Mouse (Mus musculus) lung, embryonic 15.5 days (tissue): ENCODE measurements around the gene Fkbp15. TPM values are rescaled to one million over a fixed set of nuclear protein-coding genes. Genes with fewer than 3 reads are reported as not detected.

ENCODE experiments used
- ATAC-seq: fragments of 200-750 bp; cut with Nextera tagmentation; 2 replicates; pipeline ENCODE4 v1.8.0; 2017; ENCODE audit warnings: moderate number of reproducible peaks, borderline replicate concordance; ENCODE audit not compliant: low FRiP score, low TSS enrichment; ENCODE audit errors: extremely low read depth
- H3K27ac ChIP-seq: fragments of 300-500 bp; sonication (generic); 2 replicates; pipeline ENCODE4 v1.5.1; 2015; ENCODE audit warnings: moderate library complexity, mild to moderate bottlenecking, inconsistent platforms
- H3K27me3 ChIP-seq: fragments of 300-500 bp; sonication (generic); 2 replicates; pipeline ENCODE4 v1.6.1; 2015; ENCODE audit warnings: inconsistent platforms
- H3K36me3 ChIP-seq: fragments of 300-500 bp; sonication (generic); 2 replicates; pipeline ENCODE4 v1.6.1; 2015; ENCODE audit warnings: inconsistent platforms
- H3K4me1 ChIP-seq: fragments of 300-500 bp; sonication (generic); 2 replicates; pipeline ENCODE4 v1.6.1; 2015; ENCODE audit warnings: inconsistent platforms
- H3K4me2 ChIP-seq: fragments of 300-500 bp; sonication (generic); 2 replicates; pipeline ENCODE4 v1.6.1; 2015; ENCODE audit warnings: inconsistent platforms, mild to moderate bottlenecking, moderate library complexity
- H3K4me3 ChIP-seq: fragments of 300-500 bp; sonication (generic); 2 replicates; pipeline ENCODE4 v1.5.1; 2015; ENCODE audit warnings: mild to moderate bottlenecking, inconsistent platforms
- H3K9ac ChIP-seq: fragments of 300-500 bp; sonication (generic); 2 replicates; pipeline ENCODE4 v1.6.1; 2015; ENCODE audit warnings: inconsistent platforms
- H3K9me3 ChIP-seq: fragments of 300-500 bp; sonication (generic); 2 replicates; pipeline ENCODE4 v1.6.1; 2016; ENCODE audit warnings: inconsistent platforms
- WGBS: fragments of 180-500 bp; shearing (Covaris S2); methylation state at CpG from one replicate; pipeline ENCODE4 v1.1.7; 2015; 5-methylcytosine and 5-hydroxymethylcytosine counted together
- polyA plus RNA-seq: library from polyadenylated mRNA; unstranded; fragments of >200 nt; fragmentation: Nextera tagmentation; extraction: Ambion mirVana; gene quantifications from 2 replicates; pipeline ENCODE4 v1.2.1, GENCODE M21; 2015

Fkbp15 gene
- polyA plus RNA-seq, 1 experiment from 2014 or later = 25.2 TPM

DNA sequence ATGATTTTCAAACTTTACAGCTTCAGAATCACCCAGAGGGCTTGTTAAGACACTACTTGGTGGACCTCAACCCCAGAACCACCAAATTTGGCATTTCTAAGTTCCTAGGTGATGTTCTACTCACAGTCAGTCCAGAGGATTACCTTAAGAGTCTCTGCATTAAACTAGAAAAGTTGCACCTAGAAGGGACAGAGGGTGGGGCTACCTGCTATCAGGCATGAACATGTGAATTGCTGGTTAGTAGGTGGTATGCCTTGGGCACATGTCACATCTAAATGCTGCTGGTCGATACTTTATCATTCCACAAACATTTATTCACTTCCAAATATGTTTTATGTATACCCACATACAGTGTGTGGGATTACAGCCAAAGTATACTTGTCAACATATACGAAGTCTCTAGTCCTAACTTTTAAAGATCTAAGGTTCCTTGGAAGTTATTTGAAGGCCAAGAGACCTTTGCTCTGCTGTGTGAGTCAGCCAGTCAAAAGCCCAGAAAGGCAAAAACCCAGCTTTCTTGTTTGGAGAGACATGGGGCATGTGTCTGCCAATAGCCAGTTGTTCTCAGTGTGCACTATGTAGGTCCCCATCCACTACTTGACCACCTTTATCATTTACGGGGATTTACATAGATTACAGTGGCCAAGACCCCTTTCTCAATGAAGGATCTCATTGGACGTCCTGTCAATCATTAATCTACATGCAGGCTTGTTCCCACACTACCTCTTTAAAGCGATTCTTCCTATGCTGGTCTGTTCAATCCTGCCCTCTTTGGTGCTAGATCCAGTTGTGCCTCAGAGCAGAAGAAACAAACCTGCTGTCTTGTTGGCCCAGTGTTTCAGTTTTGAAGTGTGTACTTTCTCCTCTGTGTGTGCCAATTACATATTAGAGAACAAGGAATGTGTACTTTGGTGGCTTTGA is 29.5 kb upstream of the Fkbp15 start:
- H3K36me3 ChIP-seq = peaks cover 38% of the 10 kb centered on the region
- WGBS = 68% methylated on average over 5 of the region's 5 CpGs
- H3K9me3 ChIP-seq = no peaks in the 10 kb centered on the region
- H3K9ac ChIP-seq = no peak overlapping the region
- H3K27ac ChIP-seq = no peak overlapping the region
- H3K4me2 ChIP-seq = no peak overlapping the region
- H3K27me3 ChIP-seq = no peaks in the 10 kb centered on the region
- no peak overlapping the region for H3K4me3 ChIP-seq
- H3K4me1 ChIP-seq = no peaks in the 10 kb centered on the region
- no peak for ATAC-seq

DNA sequence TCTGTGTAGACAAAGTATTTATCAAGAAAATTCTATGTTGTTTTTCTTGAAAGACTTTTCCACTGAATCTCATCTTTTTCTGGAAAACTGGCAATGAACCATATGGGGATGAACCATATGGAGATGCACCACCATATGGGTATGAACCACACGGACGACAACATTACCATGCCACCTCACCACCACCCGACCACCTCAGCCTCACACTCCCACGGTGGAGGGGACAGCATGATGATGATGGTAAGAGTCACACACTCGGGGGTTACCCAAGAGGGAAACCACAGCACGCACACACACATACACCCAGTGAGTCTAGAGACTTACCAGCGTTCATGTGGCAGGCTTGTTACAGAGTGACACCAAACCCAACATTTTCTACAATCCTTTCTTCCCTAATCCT is 25.1 kb upstream of the Fkbp15 start:
- H3K9ac ChIP-seq = no peak overlapping the region
- no peaks in the 10 kb centered on the region for H3K9me3 ChIP-seq
- H3K4me2 ChIP-seq = no peak overlapping the region
- peaks cover 14% of the 10 kb centered on the region for H3K36me3 ChIP-seq
- H3K4me1 ChIP-seq = no peaks in the 10 kb centered on the region
- ATAC-seq = no peak
- no peak overlapping the region for H3K27ac ChIP-seq
- H3K4me3 ChIP-seq = no peak overlapping the region
- WGBS = 90% methylated on average over 7 of the region's 7 CpGs
- H3K27me3 ChIP-seq = no peaks in the 10 kb centered on the region

DNA sequence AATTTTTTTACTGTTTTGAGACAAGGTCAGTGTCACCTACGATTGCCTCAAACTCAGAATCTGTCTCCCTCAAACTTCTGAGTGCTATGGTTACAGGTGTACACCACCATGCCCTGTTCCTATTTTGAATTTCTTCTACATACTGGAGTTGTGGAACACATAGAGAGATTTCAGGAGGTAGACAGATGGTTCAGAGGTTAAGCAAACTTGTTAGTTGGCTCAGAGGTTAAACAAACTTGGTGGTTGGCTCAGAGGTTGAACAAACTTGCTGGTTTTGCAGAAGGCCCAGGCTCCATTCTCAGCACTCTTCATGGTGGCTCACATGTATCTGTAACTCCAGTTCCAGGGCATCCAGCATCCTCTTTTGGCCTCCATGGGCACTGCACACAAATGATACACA is 23.8 kb upstream of the Fkbp15 start:
- Histone ChIP-seq H3K4me2 (no peak overlapping the region), H3K9me3 (no peaks in the 10 kb centered on the region)
- WGBS = 68% methylated on average over 1 of the region's 1 CpGs

DNA sequence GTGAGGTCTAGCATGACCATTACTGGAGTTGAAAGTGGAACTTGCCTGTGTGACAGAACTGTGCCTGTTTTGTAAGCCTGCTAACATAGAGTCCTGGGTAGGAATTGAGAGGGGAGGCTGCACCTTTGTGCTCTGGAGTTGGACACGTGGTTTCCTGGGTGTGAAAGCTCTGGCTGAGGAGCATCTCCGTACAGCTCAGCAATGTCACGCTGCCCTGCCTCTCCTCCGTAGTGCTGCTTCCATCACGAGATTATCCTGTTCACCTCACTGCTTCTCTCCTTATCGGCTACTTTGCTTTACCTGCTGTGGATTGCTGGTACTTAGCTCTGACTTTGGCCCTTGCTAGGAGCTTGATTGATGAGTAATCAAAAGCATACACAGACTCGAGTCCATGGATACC is 23.4 kb upstream of the Fkbp15 start:
- no peak overlapping the region for H3K9ac ChIP-seq
- H3K4me3 ChIP-seq = no peak overlapping the region
- no peaks in the 10 kb centered on the region for H3K4me1 ChIP-seq
- no peak for ATAC-seq
- no peak overlapping the region for H3K27ac ChIP-seq
- peaks cover 5% of the 10 kb centered on the region for H3K36me3 ChIP-seq
- no peaks in the 10 kb centered on the region for H3K27me3 ChIP-seq
- H3K4me2 ChIP-seq = no peak overlapping the region
- 41% methylated on average over 7 of the region's 7 CpGs for WGBS
- no peaks in the 10 kb centered on the region for H3K9me3 ChIP-seq

More for the DNA sequence above, 23.8 kb upstream of the Fkbp15 start:
- Histone ChIP-seq H3K4me1 (no peaks in the 10 kb centered on the region), H3K9ac (no peak overlapping the region), H3K4me3 (no peak overlapping the region), H3K36me3 (peaks cover 9% of the 10 kb centered on the region), H3K27ac (no peak overlapping the region), H3K27me3 (no peaks in the 10 kb centered on the region)
- ATAC-seq = no peak

DNA sequence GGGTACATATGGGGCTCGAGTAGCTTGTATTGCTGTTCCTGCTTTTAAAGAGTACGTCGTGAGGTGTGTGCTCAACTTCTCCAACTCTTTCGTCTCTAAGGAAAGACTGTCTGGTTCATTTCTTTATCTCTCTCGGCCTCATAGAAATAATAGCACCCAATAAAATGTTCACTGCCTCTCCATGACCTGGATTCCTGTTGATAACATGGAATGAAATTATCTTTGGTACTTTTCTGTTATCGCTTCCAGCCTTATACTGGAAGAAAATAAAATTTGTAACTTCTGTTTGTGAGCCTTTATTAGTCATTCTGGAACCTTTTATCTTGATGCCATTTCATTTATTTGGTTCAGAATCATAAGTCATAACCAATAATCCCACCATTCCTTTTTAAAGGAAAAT is 22.9 kb upstream of the Fkbp15 start:
- Histone ChIP-seq H3K27ac (no peak overlapping the region), H3K27me3 (no peaks in the 10 kb centered on the region), H3K4me2 (no peak overlapping the region), H3K4me1 (no peaks in the 10 kb centered on the region), H3K36me3 (no peaks in the 10 kb centered on the region; the same call in none of the 2 replicates), H3K4me3 (no peak overlapping the region), H3K9me3 (no peaks in the 10 kb centered on the region), H3K9ac (no peak overlapping the region)
- 80% methylated on average over 6 of the region's 6 CpGs for WGBS
- ATAC-seq = no peak

DNA sequence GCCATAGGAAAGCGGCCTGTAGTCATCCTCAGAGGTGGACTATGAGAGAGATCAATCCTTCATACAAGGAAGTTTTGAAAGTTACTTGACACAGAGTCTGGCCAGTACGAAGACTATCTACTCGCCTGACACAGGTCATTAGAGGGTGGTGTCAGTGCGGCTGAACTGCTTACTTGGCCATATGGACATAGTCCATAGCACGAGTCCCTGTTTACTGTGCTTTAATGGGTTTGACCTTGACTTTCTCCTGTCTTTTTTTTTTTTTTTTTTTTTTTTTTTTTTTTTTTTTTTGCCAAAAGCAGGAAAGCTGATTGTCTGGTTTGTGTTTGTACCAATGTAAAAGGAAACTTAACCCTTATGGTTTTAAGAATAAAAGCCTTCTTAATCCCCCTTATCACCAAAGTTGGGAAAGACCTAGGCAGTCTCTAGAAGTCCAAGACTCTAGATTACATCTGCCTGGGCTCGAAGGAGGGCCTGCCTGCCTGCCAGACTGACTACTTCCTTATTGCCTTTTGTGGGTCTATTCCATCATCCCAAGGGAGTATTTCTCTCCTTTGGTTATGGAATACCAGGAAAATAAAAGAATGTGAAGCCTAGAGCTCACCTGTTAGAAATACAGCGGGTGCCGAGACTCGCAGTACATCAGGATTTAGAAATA is 19.5 kb upstream of the Fkbp15 start:
- no peak overlapping the region for H3K4me3 ChIP-seq
- no peaks in the 10 kb centered on the region for H3K4me1 ChIP-seq
- H3K27me3 ChIP-seq = no peaks in the 10 kb centered on the region
- no peaks in the 10 kb centered on the region for H3K36me3 ChIP-seq
- no peaks in the 10 kb centered on the region for H3K9me3 ChIP-seq
- no peak overlapping the region for H3K9ac ChIP-seq
- ATAC-seq = no peak
- 74% methylated on average over 9 of the region's 9 CpGs for WGBS
- no peak overlapping the region for H3K4me2 ChIP-seq
- H3K27ac ChIP-seq = no peak overlapping the region

DNA sequence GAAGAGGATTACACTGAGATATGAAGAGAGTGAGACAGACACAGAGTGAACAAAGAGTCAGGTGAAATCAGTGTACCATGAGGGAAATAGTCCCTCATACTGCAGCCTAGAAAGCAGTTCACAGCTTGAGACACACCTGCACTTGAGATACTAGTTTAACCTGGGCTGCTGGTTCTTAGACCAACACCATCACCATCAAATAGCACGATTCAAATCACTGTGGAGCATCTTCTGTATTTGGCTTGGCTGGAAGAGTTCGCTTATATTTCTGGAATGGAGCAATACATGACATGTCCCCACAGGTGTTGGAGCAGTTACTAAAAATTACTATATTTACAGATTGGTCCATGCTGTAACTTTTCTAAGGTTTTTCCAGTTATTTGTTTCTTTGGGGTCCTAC is 15.8 kb upstream of the Fkbp15 start:
- Histone ChIP-seq H3K9me3 (no peaks in the 10 kb centered on the region), H3K4me2 (no peak overlapping the region), H3K4me1 (no peaks in the 10 kb centered on the region), H3K4me3 (no peak overlapping the region), H3K27me3 (no peaks in the 10 kb centered on the region), H3K36me3 (no peaks in the 10 kb centered on the region), H3K27ac (no peak overlapping the region), H3K9ac (no peak overlapping the region)
- ATAC-seq = no peak
- WGBS = 88% methylated on average over 2 of the region's 2 CpGs

DNA sequence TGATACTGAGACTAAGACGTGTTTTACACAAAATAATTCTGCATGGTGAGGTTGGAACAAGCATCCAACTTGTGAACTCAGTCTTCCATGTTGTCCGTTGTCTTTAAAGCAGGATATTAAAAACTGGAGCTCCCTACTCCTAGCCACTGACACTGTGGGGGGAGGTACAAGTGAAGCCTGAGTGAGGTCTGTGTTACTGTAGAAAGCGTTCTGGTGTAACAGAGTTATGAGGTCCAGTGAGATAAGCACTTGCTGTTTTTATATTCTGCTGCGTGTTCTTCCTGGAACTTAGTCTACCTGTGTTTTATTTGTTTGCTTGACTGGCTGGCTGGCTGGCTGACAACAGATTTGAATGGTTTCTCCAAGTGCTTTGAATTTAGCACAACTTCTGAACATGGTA is 14.0 kb upstream of the Fkbp15 start:
- no peak overlapping the region for H3K4me2 ChIP-seq
- 55% methylated on average over 4 of the region's 4 CpGs for WGBS

DNA sequence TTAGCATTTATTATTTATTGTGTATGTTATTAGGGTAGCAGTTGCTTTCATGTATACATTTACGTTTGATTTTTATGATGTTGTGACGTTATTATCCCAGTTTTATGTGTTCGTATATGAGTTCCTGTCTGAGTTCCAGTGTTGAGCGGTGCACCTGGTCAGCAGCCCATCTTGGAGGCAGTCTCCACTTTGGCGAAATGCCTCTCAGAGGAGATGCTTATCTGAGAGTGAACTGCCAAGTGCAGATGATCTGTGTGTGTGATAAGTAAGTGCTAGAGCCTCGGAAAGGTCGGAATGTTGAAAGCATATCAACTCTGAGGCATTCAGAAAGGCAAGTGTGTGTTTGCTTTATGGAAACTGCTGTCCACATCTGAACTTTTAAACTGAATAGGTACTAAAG is 13.3 kb upstream of the Fkbp15 start:
- Histone ChIP-seq H3K9ac (no peak overlapping the region), H3K36me3 (no peaks in the 10 kb centered on the region), H3K4me1 (0 out of 2 replicates have a peak, but pooled peaks cover 3% of the 10 kb centered on the region), H3K27me3 (no peaks in the 10 kb centered on the region), H3K4me3 (no peak overlapping the region), H3K9me3 (no peaks in the 10 kb centered on the region), H3K4me2 (no peak overlapping the region), H3K27ac (no peak overlapping the region)
- WGBS = 39% methylated on average over 7 of the region's 7 CpGs
- no peak for ATAC-seq

More for the DNA sequence above, 14.0 kb upstream of the Fkbp15 start:
- H3K27ac ChIP-seq = no peak overlapping the region
- 0 out of 2 replicates have a peak, but pooled peaks cover 3% of the 10 kb centered on the region for H3K4me1 ChIP-seq
- no peaks in the 10 kb centered on the region for H3K27me3 ChIP-seq
- no peaks in the 10 kb centered on the region for H3K36me3 ChIP-seq
- no peak for ATAC-seq
- no peaks in the 10 kb centered on the region for H3K9me3 ChIP-seq
- H3K4me3 ChIP-seq = no peak overlapping the region
- no peak overlapping the region for H3K9ac ChIP-seq

DNA sequence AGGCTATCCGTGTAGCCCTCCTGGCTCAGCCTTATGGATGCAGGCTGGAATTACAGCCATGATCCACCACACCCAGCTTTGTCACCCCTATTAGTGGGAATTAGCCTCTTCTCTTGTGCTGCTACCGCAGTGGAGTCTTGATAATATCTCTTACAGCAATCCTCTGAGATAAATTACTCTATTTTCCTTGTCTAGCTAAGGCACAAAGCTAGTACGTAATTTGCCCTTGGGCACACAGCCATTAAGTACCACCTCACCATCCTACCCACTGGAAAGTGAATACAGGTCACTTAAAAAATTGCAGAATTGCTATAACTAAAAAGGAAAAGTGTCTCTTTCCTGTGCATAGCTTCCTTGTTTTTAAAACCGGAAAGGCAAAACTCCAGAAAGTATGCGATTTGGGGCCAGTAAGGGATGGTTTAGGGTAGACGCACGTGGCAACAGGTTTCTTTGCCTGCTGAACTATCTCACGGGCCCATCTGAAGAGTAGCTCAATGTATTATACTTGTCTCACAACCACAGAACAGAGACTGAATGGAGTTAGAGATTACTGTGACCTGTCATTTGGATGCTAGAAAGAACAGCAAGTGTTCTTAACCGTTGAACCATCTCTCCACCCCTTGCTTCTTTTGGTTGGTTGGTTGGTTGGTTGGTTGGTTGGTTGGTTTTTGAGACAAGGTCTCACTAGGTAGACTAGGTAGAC is 12.6 kb upstream of the Fkbp15 start:
- Histone ChIP-seq H3K27me3 (no peaks in the 10 kb centered on the region), H3K36me3 (no peaks in the 10 kb centered on the region), H3K4me1 (0 out of 2 replicates have a peak, but pooled peaks cover 3% of the 10 kb centered on the region), H3K9ac (no peak overlapping the region), H3K27ac (no peak overlapping the region), H3K4me3 (no peak overlapping the region), H3K4me2 (no peak overlapping the region), H3K9me3 (no peaks in the 10 kb centered on the region)
- 84% methylated on average over 9 of the region's 9 CpGs for WGBS
- ATAC-seq = no peak

DNA sequence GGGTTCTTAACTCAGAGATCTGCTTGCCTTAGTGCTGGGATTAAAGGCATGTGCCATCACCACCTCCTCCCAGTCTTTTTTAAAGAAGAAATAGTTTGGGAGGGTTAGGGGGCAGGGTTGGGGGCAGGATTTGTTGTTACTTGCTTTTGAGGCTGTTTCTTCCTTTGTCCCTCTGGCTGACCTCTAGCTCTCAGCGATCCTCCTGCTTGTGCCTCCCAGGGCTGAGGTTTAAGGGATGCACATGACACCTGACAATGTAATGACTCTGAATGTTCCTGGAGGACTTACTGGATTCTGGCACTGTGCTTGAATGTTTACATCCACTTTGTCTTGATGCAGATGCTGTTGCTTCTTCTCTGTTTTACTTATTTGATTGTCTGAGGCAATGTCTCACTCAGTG is 12.1 kb upstream of the Fkbp15 start:
- Histone ChIP-seq H3K4me1 (0 out of 2 replicates have a peak, but pooled peaks cover 3% of the 10 kb centered on the region), H3K36me3 (no peaks in the 10 kb centered on the region), H3K4me3 (no peak overlapping the region), H3K9me3 (no peaks in the 10 kb centered on the region), H3K27me3 (no peaks in the 10 kb centered on the region), H3K4me2 (no peak overlapping the region), H3K27ac (no peak overlapping the region), H3K9ac (no peak overlapping the region)
- 25% methylated on average over 1 of the region's 1 CpGs for WGBS
- ATAC-seq = no peak

DNA sequence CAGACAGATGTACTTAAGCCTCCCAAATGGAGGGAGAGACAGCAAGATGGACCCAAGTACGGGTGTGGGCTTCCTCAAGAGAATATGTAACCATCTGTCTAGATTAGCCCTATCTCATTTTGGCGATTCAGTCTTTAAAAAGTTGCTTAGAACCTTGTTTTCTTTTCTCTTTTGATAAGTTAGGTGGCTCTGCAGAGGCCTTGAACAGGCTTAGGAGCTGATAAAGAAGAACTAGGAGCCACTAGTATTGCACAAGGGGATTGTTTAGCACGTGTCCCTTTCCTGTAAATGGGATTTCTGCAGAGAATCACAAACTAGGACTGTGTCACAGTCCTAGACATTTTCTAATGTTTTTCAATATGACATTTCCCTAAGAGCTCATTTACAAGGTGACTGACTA is 8.7 kb upstream of the Fkbp15 start:
- Histone ChIP-seq H3K4me1 (0 out of 2 replicates have a peak, but pooled peaks cover 3% of the 10 kb centered on the region), H3K36me3 (no peaks in the 10 kb centered on the region), H3K27me3 (no peaks in the 10 kb centered on the region), H3K4me3 (no peak overlapping the region), H3K9ac (no peak overlapping the region), H3K4me2 (no peak overlapping the region), H3K9me3 (no peaks in the 10 kb centered on the region), H3K27ac (no peak overlapping the region)
- ATAC-seq = no peak
- WGBS = 56% methylated on average over 3 of the region's 3 CpGs
